Mouse (Mus musculus) embryonic facial prominence, embryonic 13.5 days (tissue): ENCODE results near the gene Epha10. TPM values are rescaled to one million over a fixed set of nuclear protein-coding genes. Genes with fewer than 3 reads are reported as not detected.

Source experiments
- ATAC-seq: fragments of 200-750 bp; cut with Nextera tagmentation; 2 replicates; pipeline ENCODE4 v1.8.0; 2017; ENCODE audit warnings: low read depth; ENCODE audit not compliant: insufficient number of reproducible peaks, insufficient read depth, low FRiP score, low TSS enrichment
- H3K27ac ChIP-seq: fragments of 300-500 bp; sonication (generic); 2 replicates; pipeline ENCODE4 v1.5.1; 2015; ENCODE audit warnings: moderate library complexity, mild to moderate bottlenecking, inconsistent platforms
- H3K27me3 ChIP-seq: fragments of 300-500 bp; sonication (generic); 2 replicates; pipeline ENCODE4 v1.6.1; 2015; ENCODE audit warnings: mild to moderate bottlenecking, inconsistent platforms
- H3K36me3 ChIP-seq: fragments of 300-500 bp; sonication (generic); 2 replicates; pipeline ENCODE4 v1.6.1; 2015; ENCODE audit warnings: mild to moderate bottlenecking, inconsistent platforms
- H3K4me1 ChIP-seq: fragments of 300-500 bp; sonication (generic); 2 replicates; pipeline ENCODE4 v1.6.1; 2015; ENCODE audit warnings: inconsistent platforms
- H3K4me2 ChIP-seq: fragments of 300-500 bp; sonication (generic); 2 replicates; pipeline ENCODE4 v1.6.1; 2015; ENCODE audit warnings: moderate library complexity, mild to moderate bottlenecking, inconsistent platforms
- H3K4me3 ChIP-seq: fragments of 300-500 bp; sonication (generic); 2 replicates; pipeline ENCODE4 v1.5.1; 2015; ENCODE audit warnings: mild to moderate bottlenecking, inconsistent platforms
- H3K9ac ChIP-seq: fragments of 300-500 bp; sonication (generic); 2 replicates; pipeline ENCODE4 v1.6.1; 2015; ENCODE audit warnings: mild to moderate bottlenecking, inconsistent platforms
- H3K9me3 ChIP-seq: fragments of 300-500 bp; sonication (generic); 2 replicates; pipeline ENCODE4 v1.6.1; 2016; ENCODE audit warnings: inconsistent platforms
- WGBS: fragments of 180-500 bp; shearing (Covaris S2); methylation state at CpG from one replicate; pipeline ENCODE4 v1.1.7; 2015; ENCODE audit warnings: mixed read lengths; 5-methylcytosine and 5-hydroxymethylcytosine counted together
- polyA plus RNA-seq: library from polyadenylated mRNA; unstranded; fragments of >200 nt; fragmentation: Nextera tagmentation; extraction: Ambion mirVana; gene quantifications from 2 replicates; pipeline ENCODE4 v1.2.1, GENCODE M21; 2015

Gene Epha10
- polyA plus RNA-seq, 1 experiment from 2014 or later = 0.08 TPM

DNA sequence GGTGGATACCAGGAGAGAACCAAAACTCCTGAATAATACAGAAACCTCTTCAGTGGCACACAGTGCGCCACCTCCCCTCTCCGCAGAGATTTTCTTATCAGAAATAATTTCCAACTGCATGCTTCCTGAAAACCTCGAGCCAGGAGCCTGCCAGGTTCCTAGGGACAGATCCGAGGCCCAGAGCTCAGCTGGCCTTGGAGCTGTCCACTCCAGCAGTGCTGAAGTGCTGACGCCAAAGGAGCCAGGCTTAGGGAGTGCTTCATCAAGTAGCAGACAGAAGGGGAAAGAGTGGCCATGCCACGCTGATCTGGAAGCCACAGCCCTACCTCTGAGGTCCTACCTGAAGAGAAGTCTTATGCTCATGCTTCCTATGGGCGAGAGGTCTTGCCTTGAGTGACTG is 20.3 kb upstream of the Epha10 start:
- Histone ChIP-seq H3K27ac (no peak overlapping the region), H3K36me3 (peaks cover 16% of the 10 kb centered on the region), H3K9me3 (no peaks in the 10 kb centered on the region), H3K4me2 (no peak overlapping the region), H3K4me3 (no peak overlapping the region), H3K4me1 (peaks cover 13% of the 10 kb centered on the region), H3K9ac (no peak overlapping the region), H3K27me3 (peaks cover 40% of the 10 kb centered on the region)
- WGBS = 13% methylated on average over 7 of the region's 7 CpGs
- ATAC-seq = no peak

DNA sequence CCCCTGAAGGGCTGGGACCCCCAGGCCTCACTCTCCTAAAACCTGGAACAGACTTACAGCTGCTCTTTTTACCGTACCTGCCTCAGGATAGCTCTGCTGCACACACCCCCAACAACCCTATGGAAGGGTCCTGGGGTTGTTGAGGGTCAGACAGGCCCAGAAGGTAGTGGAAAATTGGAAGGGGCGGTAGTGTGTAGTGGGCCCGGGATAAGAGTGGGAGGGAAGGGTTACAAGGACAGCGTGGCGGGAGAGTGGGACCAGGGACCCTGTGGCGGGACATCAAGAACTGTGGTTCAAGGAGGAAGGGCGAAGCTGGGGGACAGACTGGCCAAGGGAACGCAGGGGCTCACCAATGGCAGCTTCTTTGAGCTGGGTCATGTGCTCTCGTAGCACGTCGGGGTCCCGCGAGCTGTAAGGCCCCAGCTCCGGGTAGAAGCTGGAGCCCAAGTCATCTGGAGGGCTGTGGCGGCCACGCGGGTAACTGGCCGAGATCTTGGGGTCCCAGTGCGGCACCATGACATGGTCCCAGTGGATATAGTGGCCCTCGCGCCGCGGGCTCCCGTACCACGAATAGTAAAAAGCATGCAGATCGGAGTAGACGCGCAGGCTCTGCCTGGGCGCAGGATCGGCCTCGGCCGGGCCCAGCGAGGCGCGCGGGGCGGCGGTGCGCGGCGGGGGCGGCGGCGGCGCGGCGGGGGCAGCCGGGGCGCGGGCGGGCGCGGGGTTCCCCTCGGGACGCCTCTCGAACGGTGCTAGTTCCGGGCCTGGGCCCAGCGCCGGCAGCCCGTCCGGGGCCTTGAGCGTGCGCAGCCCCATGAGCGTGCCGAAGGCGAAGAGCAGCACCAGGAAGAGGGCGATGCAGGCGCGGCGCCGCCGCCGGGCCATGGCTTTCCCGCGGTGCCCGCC is 19.2 kb upstream of the Epha10 start, which contains the start of gene Maneal:
Maneal (minus strand) TSS at position 889 of the 906 bp plus-strand sequence.
- H3K4me1 ChIP-seq = peaks cover 13% of the 10 kb centered on the region
- peaks cover 40% of the 10 kb centered on the region for H3K27me3 ChIP-seq
- H3K9me3 ChIP-seq = no peaks in the 10 kb centered on the region
- H3K36me3 ChIP-seq = peaks cover 6% of the 10 kb centered on the region; the same call in 1 of the 2 replicates
- H3K4me2 ChIP-seq = peak within 1 kb of the TSS; percentile 90
- 3% methylated on average over 56 of the region's 77 CpGs for WGBS
- 0 out of 2 replicates have a peak, but pooled peaks have one; percentile 34 for ATAC-seq
- peak within 1 kb of the TSS; percentile 67 for H3K9ac ChIP-seq
- H3K4me3 ChIP-seq = peak within 1 kb of the TSS; percentile 62
- no peak within 1 kb of the TSS for H3K27ac ChIP-seq

DNA sequence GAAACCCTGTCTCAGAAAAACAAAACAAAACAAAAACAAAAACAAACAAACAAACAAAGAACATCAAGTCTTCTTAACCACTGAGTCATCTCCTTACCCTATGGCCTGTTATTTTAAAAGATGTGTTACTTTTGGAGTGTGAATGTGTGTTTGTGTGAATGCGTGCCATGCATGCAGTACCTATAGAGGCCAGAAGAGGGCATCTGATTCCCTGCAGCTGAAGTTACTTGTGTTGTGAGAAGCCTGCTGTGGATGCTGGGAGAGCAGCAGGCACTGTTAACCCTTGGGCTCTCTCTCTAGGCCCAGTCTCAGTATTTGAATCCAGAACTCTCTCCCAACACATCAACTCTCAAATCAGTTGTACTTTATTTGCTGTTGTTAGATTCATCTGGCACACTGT is 8.0 kb upstream of the Epha10 start:
- no peaks in the 10 kb centered on the region for H3K36me3 ChIP-seq
- no peak overlapping the region for H3K4me3 ChIP-seq
- H3K4me2 ChIP-seq = no peak overlapping the region
- H3K27me3 ChIP-seq = no peaks in the 10 kb centered on the region
- no peak overlapping the region for H3K27ac ChIP-seq
- peaks cover 7% of the 10 kb centered on the region; the same call in 1 of the 2 replicates for H3K9me3 ChIP-seq
- no peak for ATAC-seq
- no peak overlapping the region for H3K9ac ChIP-seq
- WGBS = 94% methylated on average over 1 of the region's 1 CpGs
- H3K4me1 ChIP-seq = no peaks in the 10 kb centered on the region

DNA sequence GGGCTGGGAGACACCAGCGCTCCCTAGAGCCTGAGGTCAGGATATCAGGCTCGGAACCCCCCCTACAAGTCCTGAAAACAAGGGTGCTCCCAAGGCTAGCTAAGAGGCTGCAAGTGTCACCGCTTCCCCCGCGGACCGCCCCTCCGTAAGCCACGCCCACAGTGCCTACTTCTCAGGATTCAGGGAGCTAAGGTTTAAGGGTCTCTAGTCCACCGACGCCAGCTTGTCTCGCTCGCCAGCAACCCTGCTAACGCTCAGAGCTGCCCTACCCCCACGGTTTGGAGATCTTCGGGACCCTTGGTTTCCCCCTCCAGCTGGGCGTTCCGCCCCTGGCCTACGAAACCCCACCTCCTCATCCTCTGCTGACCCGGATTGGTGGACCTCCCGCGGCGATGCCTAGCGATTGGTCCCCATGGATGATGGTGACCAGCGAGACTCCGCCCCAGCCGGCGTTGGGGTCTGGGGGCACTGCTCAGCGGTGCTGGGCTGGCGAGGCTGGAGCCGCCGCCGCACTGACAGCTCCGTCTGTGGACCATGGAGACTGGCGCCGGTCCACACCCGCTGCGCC is 726 bp downstream of the Epha10 start:
- Histone ChIP-seq H3K27me3 (peaks cover 79% of the 10 kb centered on the region), H3K9me3 (no peaks in the 10 kb centered on the region), H3K4me2 (peak overlapping the region; percentile 71), H3K36me3 (no peaks in the 10 kb centered on the region), H3K4me3 (peak overlapping the region; percentile 36), H3K9ac (no peak overlapping the region), H3K27ac (no peak overlapping the region), H3K4me1 (peaks cover 17% of the 10 kb centered on the region)
- 0 out of 2 replicates have a peak, but pooled peaks have one; percentile 39 for ATAC-seq
- under 1% methylated on average over 37 of the region's 37 CpGs for WGBS

DNA sequence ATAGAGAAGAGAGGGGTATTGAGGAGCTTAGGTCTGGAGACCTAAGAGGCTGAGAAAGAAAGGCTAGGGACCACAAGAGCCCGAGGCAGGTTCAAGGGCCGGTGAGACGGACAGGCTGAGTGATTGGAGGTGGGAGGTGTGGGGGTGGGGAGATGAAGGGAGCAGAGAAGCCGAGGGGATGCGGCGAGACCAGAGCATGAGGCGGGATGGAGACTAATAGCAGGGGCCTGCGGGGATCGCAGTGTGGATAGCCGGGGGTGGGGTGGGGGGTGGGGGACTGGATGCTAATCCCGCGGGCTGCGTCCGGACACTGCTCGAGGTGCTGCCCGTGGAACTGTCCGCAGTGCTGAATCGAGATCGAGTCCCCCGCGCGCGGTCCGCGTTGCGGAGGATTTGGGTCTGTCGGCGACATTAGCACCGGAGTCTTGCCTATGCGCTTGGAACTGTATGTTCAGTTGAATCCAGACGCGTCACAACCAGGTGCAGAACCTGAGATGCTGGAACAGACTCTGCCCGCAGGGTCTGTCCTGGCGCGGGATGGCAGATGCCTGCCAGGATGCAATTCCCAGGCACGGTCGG is 1.5 kb downstream of the Epha10 start:
- H3K27ac ChIP-seq = no peak overlapping the region
- H3K4me1 ChIP-seq = peaks cover 17% of the 10 kb centered on the region
- H3K4me2 ChIP-seq = peak overlapping the region; percentile 71
- H3K9me3 ChIP-seq = no peaks in the 10 kb centered on the region
- H3K36me3 ChIP-seq = no peaks in the 10 kb centered on the region
- peak overlapping the region; percentile 36; the same call in 1 of the 2 replicates for H3K4me3 ChIP-seq
- peaks cover 83% of the 10 kb centered on the region for H3K27me3 ChIP-seq
- no peak for ATAC-seq
- no peak overlapping the region for H3K9ac ChIP-seq
- under 1% methylated on average over 37 of the region's 37 CpGs for WGBS

DNA sequence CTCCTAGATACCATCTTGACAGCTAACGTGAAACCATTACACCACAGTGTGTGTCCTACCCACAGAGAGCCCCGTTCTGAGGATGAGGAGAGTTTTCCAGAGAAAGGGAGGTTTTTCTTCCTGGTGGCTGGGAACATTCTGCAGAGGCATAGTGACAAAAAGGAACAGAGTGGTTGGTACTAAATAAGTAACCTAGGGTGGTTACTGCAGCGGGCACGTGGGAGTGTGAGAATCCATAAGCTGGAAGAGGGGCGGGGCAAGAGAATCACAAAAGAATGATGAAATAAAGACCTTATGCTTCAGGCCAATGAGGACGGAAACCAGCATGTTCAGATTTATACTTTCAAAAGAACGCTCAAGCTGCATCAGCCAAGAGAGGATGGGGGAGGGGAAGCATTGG is 8.0 kb downstream of the Epha10 start:
- H3K4me1 ChIP-seq = no peaks in the 10 kb centered on the region
- H3K4me2 ChIP-seq = no peak overlapping the region
- H3K9me3 ChIP-seq = no peaks in the 10 kb centered on the region
- ATAC-seq = no peak
- H3K36me3 ChIP-seq = no peaks in the 10 kb centered on the region
- H3K4me3 ChIP-seq = no peak overlapping the region
- no peak overlapping the region for H3K27ac ChIP-seq
- H3K27me3 ChIP-seq = peaks cover 89% of the 10 kb centered on the region
- 70% methylated on average over 7 of the region's 7 CpGs for WGBS
- H3K9ac ChIP-seq = no peak overlapping the region

DNA sequence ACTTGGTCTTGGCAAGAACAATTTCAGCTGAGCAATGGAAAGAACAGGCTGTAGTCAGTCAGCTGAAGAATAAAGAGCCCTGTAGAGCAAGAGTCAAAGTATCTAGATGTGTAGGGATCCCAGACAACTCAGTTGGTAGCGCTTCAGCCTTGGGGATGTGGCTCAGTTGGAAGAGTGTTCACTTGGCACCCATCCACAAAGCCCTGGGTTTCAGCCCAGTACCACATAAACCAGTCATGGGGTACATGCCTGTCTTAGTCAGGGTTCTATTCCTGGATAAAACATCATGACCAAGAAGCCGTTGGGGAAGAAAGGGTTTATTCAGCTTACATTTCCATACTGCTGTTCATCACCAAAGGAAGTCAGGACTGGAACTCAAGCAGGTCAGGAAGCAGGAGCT is 9.2 kb downstream of the Epha10 start:
- Histone ChIP-seq H3K4me3 (no peak overlapping the region), H3K27ac (no peak overlapping the region), H3K9me3 (no peaks in the 10 kb centered on the region), H3K4me1 (peaks cover 6% of the 10 kb centered on the region), H3K9ac (no peak overlapping the region), H3K27me3 (peaks cover 89% of the 10 kb centered on the region), H3K4me2 (no peak overlapping the region), H3K36me3 (no peaks in the 10 kb centered on the region)
- WGBS = 86% methylated on average over 2 of the region's 2 CpGs
- ATAC-seq = no peak

DNA sequence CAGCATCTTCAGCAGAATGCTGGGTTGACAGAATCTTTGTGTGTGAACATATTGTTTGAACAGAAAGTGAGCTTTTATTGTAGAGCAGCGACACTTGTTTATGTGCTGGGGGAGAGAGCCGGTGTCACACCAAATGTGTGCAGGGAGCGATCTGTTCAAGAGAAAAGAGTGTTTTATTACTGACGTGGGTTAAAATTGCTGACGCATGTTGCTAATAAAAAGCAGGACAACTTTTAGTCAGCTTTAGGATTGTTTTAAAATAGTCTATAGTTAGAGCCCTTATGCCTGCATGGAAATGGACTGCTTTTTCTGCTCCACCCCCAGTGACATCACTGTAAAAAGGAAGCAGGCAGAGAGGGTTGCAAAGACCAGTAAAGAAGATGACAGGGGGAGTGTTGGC is 10.1 kb downstream of the Epha10 start:
- H3K27ac ChIP-seq = no peak overlapping the region
- H3K4me2 ChIP-seq = no peak overlapping the region
- no peak overlapping the region for H3K9ac ChIP-seq
- ATAC-seq = no peak
- H3K4me3 ChIP-seq = no peak overlapping the region
- H3K4me1 ChIP-seq = peaks cover 9% of the 10 kb centered on the region
- WGBS = 69% methylated on average over 5 of the region's 5 CpGs
- H3K27me3 ChIP-seq = peaks cover 89% of the 10 kb centered on the region
- no peaks in the 10 kb centered on the region for H3K9me3 ChIP-seq
- H3K36me3 ChIP-seq = no peaks in the 10 kb centered on the region

DNA sequence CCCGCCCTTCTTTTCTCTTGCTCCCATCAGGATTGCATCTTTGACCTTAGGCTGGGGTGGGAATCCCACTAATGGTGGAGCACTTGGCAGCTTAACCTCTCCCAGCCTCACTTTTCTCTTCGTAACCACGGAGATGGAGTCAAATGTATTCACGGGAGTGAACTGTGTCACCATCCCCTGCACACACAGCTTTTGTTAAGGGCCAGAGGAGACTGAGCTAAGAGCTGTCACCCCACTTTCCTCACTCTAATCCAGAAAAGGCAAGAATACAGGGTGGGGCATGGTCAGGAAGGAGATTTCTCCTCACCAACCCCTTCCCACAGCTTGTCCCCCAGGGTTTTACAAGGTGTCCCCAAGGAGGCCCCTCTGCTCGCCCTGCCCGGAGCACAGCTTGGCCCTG is 13.1 kb downstream of the Epha10 start:
- ATAC-seq = no peak
- WGBS = 29% methylated on average over 6 of the region's 6 CpGs
- Histone ChIP-seq H3K4me2 (no peak overlapping the region), H3K27ac (no peak overlapping the region), H3K4me3 (no peak overlapping the region), H3K9ac (no peak overlapping the region), H3K36me3 (no peaks in the 10 kb centered on the region), H3K4me1 (peaks cover 9% of the 10 kb centered on the region), H3K27me3 (peaks cover 91% of the 10 kb centered on the region), H3K9me3 (no peaks in the 10 kb centered on the region)

DNA sequence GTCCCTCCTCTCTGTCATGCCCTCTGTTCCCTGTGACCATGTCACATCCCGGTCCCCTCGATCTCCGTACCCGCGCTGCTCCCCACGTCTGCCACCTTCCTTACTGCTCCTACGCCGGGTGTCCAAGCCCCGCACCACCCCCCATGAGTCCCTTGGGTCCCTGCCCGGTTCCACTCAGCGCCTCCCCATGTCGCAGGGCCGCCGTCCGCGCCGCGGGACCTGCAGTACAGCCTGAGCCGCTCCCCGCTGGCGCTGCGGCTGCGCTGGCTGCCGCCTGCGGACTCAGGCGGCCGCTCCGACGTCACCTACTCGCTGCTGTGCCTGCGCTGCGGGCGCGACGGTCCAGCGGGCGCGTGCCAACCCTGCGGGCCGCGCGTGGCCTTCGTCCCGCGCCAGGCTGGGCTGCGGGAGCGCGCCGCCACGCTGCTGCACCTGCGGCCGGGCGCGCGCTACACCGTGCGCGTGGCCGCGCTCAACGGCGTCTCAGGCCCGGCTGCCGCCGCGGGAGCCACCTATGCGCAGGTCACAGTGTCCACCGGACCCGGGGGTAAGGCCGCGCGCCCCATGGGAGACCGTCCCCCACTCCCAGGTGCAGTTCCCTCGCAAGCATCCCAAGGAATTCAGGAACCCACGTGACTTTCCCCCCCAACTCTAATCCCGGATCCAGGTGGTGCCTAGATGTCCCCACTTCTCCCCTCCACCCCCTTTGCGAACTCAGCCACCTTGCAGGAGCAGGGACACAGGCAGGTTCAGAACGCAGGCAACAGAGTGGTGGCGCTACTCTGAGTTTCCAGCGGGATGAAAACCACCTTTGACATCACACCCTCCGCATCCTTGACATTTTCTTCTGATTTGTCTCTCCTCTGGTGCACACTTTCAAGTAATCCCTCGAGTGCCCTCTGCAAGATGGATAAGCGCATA is 14.1 kb downstream of the Epha10 start:
- WGBS = 2% methylated on average over 83 of the region's 83 CpGs

DNA sequence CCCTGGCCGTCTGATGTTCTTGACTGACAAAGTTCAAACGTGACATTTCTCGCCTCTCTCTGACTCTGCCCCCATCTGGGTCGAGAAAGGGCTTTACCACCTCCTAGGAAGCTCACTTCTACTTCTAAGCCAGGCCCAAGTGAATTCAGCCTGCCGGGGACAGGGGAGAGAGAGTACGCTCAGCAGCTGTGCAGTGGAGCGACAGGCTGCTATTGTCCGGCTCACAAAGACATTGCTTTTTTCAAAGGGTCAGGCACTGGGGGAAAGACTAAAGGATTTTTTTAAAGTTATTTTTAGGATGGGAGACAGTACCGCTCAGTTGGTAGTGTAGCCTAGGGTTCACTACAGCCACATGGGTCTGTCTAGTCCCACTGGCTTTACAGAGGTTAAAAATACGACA is 17.7 kb downstream of the Epha10 start:
- Histone ChIP-seq H3K27ac (no peak overlapping the region), H3K4me3 (no peak overlapping the region), H3K4me1 (peaks cover 14% of the 10 kb centered on the region), H3K36me3 (no peaks in the 10 kb centered on the region), H3K9me3 (no peaks in the 10 kb centered on the region), H3K4me2 (no peak overlapping the region), H3K9ac (no peak overlapping the region), H3K27me3 (peaks cover 77% of the 10 kb centered on the region)
- 47% methylated on average over 10 of the region's 10 CpGs for WGBS
- ATAC-seq = no peak

More for the DNA sequence above, 14.1 kb downstream of the Epha10 start:
- Histone ChIP-seq H3K27ac (no peak overlapping the region), H3K9me3 (no peaks in the 10 kb centered on the region), H3K4me1 (peaks cover 12% of the 10 kb centered on the region), H3K36me3 (no peaks in the 10 kb centered on the region), H3K4me2 (peak overlapping the region; percentile 75), H3K4me3 (peak overlapping the region; percentile 46), H3K9ac (peak overlapping the region; percentile 40; the same call in 1 of the 2 replicates), H3K27me3 (peaks cover 93% of the 10 kb centered on the region)
- ATAC-seq = no peak
